Mouse (Mus musculus) myocyte (in vitro differentiated cells): Measurements from ENCODE around the gene Cgrrf1. TPM values are rescaled to one million over a fixed set of nuclear protein-coding genes. Genes with fewer than 3 reads are reported as not detected.

Experiments
- H3K27me3 ChIP-seq: one replicate; pipeline ENCODE4 v1.6.1; 2011; ENCODE audit not compliant: control insufficient read depth, insufficient read depth, insufficient read length
- H3K36me3 ChIP-seq: one replicate; pipeline ENCODE4 v1.6.1; 2011; ENCODE audit not compliant: control insufficient read depth, insufficient read depth
- H3K4me2 ChIP-seq: one replicate; pipeline ENCODE4 v1.6.1; 2011; ENCODE audit warnings: low read depth, control low read depth
- H3K4me3 ChIP-seq: one replicate; pipeline ENCODE4 v1.5.1; 2011; ENCODE audit warnings: mild to moderate bottlenecking, control low read depth, moderate library complexity
- H3K79me2 ChIP-seq: one replicate; pipeline ENCODE4 v1.6.1; 2011; ENCODE audit not compliant: control insufficient read depth, insufficient read depth
- H3ac ChIP-seq: one replicate; pipeline ENCODE4 v1.6.1; 2011; ENCODE audit not compliant: control insufficient read depth, insufficient read length
- CEBPB ChIP-seq: IDR thresholded peaks from 2 replicates; pipeline ENCODE4 v1.6.1; 2011; ENCODE audit warnings: mild to moderate bottlenecking, moderate library complexity; ENCODE audit not compliant: poor library complexity, insufficient read depth, severe bottlenecking
- E2F4 ChIP-seq: IDR thresholded peaks from one replicate; pipeline ENCODE4 v1.6.1; 2011; ENCODE audit warnings: mild to moderate bottlenecking, control low read depth, moderate library complexity; ENCODE audit not compliant: insufficient read depth
- MAX ChIP-seq: IDR thresholded peaks from one replicate; pipeline ENCODE4 v1.6.1; 2011; ENCODE audit warnings: low read depth, mild to moderate bottlenecking, control low read depth
- MYOD1 ChIP-seq, 3 experiments: IDR thresholded peaks; one replicate each; pipeline ENCODE4 v1.6.1; 2011; ENCODE audit warnings: control low read depth in 2 of 3, low read depth in 2 of 3, mild to moderate bottlenecking in 2 of 3, moderate library complexity in 1 of 3; ENCODE audit not compliant: insufficient read length in 2 of 3, control insufficient read depth in 1 of 3
- MYOG ChIP-seq, 3 experiments: IDR thresholded peaks; one replicate each; pipeline ENCODE4 v1.6.1; 2011; ENCODE audit warnings: control low read depth in 2 of 3, low read depth in 2 of 3, mild to moderate bottlenecking in 2 of 3; ENCODE audit not compliant: insufficient read length in 2 of 3, control insufficient read depth in 1 of 3, insufficient read depth in 1 of 3
- POLR2A ChIP-seq: IDR thresholded peaks from one replicate; pipeline ENCODE4 v1.6.1; 2011; ENCODE audit warnings: low read depth, mild to moderate bottlenecking, control low read depth, moderate library complexity; ENCODE audit not compliant: insufficient read length
- POLR2AphosphoS2 ChIP-seq: IDR thresholded peaks from one replicate; pipeline ENCODE4 v1.6.1; 2011; ENCODE audit warnings: low read depth, control low read depth; ENCODE audit not compliant: insufficient read length
- REST ChIP-seq: IDR thresholded peaks from one replicate; pipeline ENCODE4 v1.6.1; 2011; ENCODE audit warnings: mild to moderate bottlenecking, control low read depth, moderate library complexity; ENCODE audit not compliant: insufficient read depth, insufficient read length
- SRF ChIP-seq: IDR thresholded peaks from one replicate; pipeline ENCODE4 v1.6.1; 2011; ENCODE audit warnings: low read depth; ENCODE audit not compliant: control insufficient read depth, insufficient read length
- TCF12 ChIP-seq: IDR thresholded peaks from one replicate; pipeline ENCODE4 v1.6.1; 2011; ENCODE audit warnings: mild to moderate bottlenecking, control low read depth; ENCODE audit not compliant: poor library complexity, insufficient read depth, severe bottlenecking
- TCF3 ChIP-seq: IDR thresholded peaks from one replicate; pipeline ENCODE4 v1.6.1; 2011; ENCODE audit warnings: low read depth, control low read depth; ENCODE audit not compliant: insufficient read length
- USF1 ChIP-seq: IDR thresholded peaks from one replicate; pipeline ENCODE4 v1.6.1; 2011; ENCODE audit warnings: low read depth, mild to moderate bottlenecking, control low read depth, moderate library complexity
- polyA plus RNA-seq: library from polyadenylated mRNA; unstranded; fragments of >200 nt; fragmentation: generic; extraction: Trizol; gene quantifications from one replicate; pipeline ENCODE4 v1.2.1, GENCODE M21; 2012; ENCODE audit warnings: missing spikeins

Gene Cgrrf1
- polyA plus RNA-seq, 1 experiment, result 40.6 TPM

DNA sequence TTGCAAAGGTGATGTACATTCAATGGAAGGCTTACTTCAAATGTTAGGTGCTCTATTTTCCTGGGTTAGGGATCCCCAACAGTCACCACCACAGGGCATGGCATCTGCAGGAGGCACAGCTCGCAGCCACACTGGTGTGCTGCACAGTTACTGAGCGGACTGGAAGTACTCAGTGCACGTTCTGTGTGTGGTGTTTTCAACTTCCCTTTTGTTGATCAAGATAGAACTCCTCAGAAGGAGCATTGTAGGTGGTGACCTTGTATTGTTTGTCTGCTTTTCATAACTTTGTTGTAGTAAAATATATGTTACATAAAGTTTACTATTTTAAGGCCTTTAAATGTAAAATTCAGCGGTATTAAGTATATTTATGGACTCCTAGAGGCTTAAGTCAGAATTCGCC lies 31.0 kb downstream of the Cgrrf1 start:
- Histone ChIP-seq H3K36me3 (no peaks in the 10 kb centered on the region), H3K4me3 (no peak overlapping the region), H3K27me3 (no peaks in the 10 kb centered on the region), H3K4me2 (no peak overlapping the region), H3ac (no peak overlapping the region), H3K79me2 (no peaks in the 10 kb centered on the region)
- TF ChIP-seq MYOD1 (IDR thresholded peaks at IDR 0.05; ENCODE audit: control insufficient read depth in 1 of 3, insufficient read length in 2 of 3, low read depth in 2 of 3), result no peak

GRCm38 (mm10) chr14:46880935-46881334 lies 49.0 kb downstream of the Cgrrf1 start:
- Histone ChIP-seq H3K36me3 (no peaks in the 10 kb centered on the region), H3K27me3 (no peaks in the 10 kb centered on the region), H3ac (no peak overlapping the region), H3K4me2 (peak overlapping the region; percentile 83), H3K4me3 (no peak overlapping the region), H3K79me2 (peaks cover 20% of the 10 kb centered on the region)
- no peak for TF ChIP-seq POLR2A
- no peak for TF ChIP-seq MAX
- TF ChIP-seq USF1, result no peak
- no peak for TF ChIP-seq SRF
- no peak for TF ChIP-seq MYOG (IDR thresholded peaks at IDR 0.05; ENCODE audit: control insufficient read depth in 1 of 3, insufficient read depth in 1 of 3, insufficient read length in 2 of 3, low read depth in 2 of 3)
- no peak for TF ChIP-seq MYOD1 (IDR thresholded peaks at IDR 0.05; ENCODE audit: control insufficient read depth in 1 of 3, insufficient read length in 2 of 3, low read depth in 2 of 3)
- TF ChIP-seq POLR2AphosphoS2, result no peak
- TF ChIP-seq CEBPB, result no peak
- no peak for TF ChIP-seq E2F4
- TF ChIP-seq TCF12, result no peak
- no peak for TF ChIP-seq REST
- no peak for TF ChIP-seq TCF3

DNA sequence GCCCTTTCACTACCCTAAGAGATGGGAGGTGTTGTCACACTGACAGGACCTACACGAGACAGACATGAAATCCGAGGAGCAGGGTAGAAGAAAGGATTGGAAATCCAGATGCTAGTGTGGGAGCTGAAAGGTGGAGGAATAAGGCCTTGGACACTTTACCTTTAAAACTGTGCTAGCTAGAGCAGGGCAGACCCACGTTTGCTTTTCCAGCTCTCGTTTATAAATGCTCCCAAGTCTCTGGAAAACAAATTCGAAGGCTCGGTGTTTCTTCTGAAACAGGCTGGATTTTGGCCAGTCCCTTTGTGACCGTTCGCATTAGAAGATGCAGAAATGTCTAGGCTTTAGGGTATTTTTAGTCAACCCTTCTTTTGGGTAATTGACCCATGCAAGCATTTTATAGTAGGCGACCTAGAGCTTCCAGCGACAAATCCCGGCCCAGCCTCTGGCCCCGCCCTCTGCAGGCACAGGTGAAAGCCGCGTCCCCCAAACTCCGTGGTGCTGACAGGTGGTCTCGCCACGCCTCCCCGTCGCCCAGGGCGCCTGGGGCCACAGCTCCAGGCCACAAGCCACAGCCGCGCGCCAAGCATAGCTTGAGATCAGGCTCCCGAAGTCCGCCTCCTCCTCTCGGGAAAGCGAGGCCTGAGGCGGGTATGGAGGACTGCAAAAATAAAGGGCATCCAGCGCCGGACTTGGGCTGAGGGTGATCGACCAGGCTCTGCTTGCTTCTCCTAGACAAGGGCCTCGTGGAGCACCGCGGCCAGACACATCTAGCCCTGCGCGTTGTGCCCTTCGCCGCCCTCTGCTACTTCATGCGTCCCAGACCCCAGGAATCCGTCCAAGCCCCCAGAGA lies 49.9 kb downstream of the Cgrrf1 start:
- no peaks in the 10 kb centered on the region for H3K27me3 ChIP-seq
- TF ChIP-seq TCF3, result peak; percentile 86
- TF ChIP-seq MYOG (IDR thresholded peaks at IDR 0.05; ENCODE audit: control insufficient read depth in 1 of 3, insufficient read depth in 1 of 3, insufficient read length in 2 of 3, low read depth in 2 of 3), result peak; percentile 40 to 97 (median 92)
- no peak for TF ChIP-seq USF1
- peak; percentile 27 for TF ChIP-seq TCF12
- no peak for TF ChIP-seq POLR2AphosphoS2
- no peak for TF ChIP-seq REST
- no peak for TF ChIP-seq POLR2A
- no peak for TF ChIP-seq MAX
- no peak for TF ChIP-seq E2F4
- TF ChIP-seq CEBPB, result no peak
- peak in 2 of 3 experiments; percentile 86 to 95 for TF ChIP-seq MYOD1 (IDR thresholded peaks at IDR 0.05; ENCODE audit: control insufficient read depth in 1 of 3, insufficient read length in 2 of 3, low read depth in 2 of 3)
- TF ChIP-seq SRF, result no peak
- H3K36me3 ChIP-seq, result no peaks in the 10 kb centered on the region

GRCm38 (mm10) chr14:46882431-46883067 lies 50.6 kb downstream of the Cgrrf1 start, which contains the start of gene Samd4:
Gene Samd4 (plus strand): TSS chr14:46882854.
- H3ac ChIP-seq, result peak within 1 kb of the TSS; percentile 86
- H3K36me3 ChIP-seq, result no peaks in the 10 kb centered on the region
- H3K27me3 ChIP-seq, result no peaks in the 10 kb centered on the region
- H3K4me2 ChIP-seq, result peak within 1 kb of the TSS; percentile 83
- H3K4me3 ChIP-seq, result peak within 1 kb of the TSS; percentile 94
- H3K79me2 ChIP-seq, result peaks cover 36% of the 10 kb centered on the region
- no peak for TF ChIP-seq REST
- TF ChIP-seq POLR2AphosphoS2, result peak; percentile 88
- TF ChIP-seq USF1, result no peak
- TF ChIP-seq MYOG (IDR thresholded peaks at IDR 0.05; ENCODE audit: control insufficient read depth in 1 of 3, insufficient read depth in 1 of 3, insufficient read length in 2 of 3, low read depth in 2 of 3), result peak in 1 of 3 experiments; percentile 20
- TF ChIP-seq E2F4, result no peak
- TF ChIP-seq MYOD1 (IDR thresholded peaks at IDR 0.05; ENCODE audit: control insufficient read depth in 1 of 3, insufficient read length in 2 of 3, low read depth in 2 of 3), result peak in 1 of 3 experiments; percentile 15
- no peak for TF ChIP-seq SRF
- TF ChIP-seq TCF3, result no peak
- TF ChIP-seq TCF12, result no peak
- no peak for TF ChIP-seq MAX
- no peak for TF ChIP-seq CEBPB
- TF ChIP-seq POLR2A, result peak; percentile 94

More for the DNA sequence above, 49.9 kb downstream of the Cgrrf1 start:
- Histone ChIP-seq H3K4me3 (peak overlapping the region; percentile 94), H3K4me2 (peak overlapping the region; percentile 83), H3K79me2 (peaks cover 29% of the 10 kb centered on the region), H3ac (peak overlapping the region; percentile 86)
